ENCODE assay signal across 9 mouse cellular contexts in the genomic region with DNA sequence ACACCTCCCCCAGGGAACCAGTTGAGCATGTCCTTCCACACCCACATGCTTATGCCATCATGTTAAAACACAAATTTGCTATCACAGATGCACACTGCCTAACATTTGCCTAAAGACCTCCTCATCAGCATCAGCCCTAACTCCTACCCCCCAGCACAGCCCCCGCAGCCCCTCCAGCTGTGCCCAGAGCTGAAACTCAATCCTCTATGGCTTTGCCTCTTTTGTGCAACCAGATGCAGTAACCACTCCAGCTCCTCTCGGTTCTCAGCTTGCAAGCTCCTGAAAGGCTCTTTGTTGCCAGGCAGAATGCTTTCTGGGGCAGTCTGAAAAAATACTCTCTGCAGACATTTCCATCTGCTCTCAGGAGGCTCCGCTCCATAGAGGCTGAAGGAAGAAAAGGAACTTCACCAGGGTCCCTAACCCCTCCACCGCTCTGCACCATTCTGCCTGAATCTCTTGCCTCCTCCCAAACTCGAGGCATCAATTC.
DNase-seq lines count a peak whose midpoint lies in the region; ATAC-seq and TF ChIP-seq lines count a peak whose summit lies in the region.
"Had no signal": no experiment of that assay in that cellular context is flagged by ENCODE, and none has a peak within 500 bp of the region (broad histone marks: within the 10 kb centered on the region; RNA-seq: fewer than 3 reads in every experiment).

No protein-coding gene starts in this region.

- H3K27ac ChIP-seq in forebrain, embryonic 16.5 days (ENCODE audit: low read length): peak overlapping the region; percentile 76
- peak overlapping the region; percentile 84 for H3K27ac ChIP-seq in left cerebral cortex, adult 2 months
- H3K27ac ChIP-seq in neural tube, embryonic 15.5 days (replicated peaks): peak overlapping the region; percentile 80
- H3K27ac ChIP-seq in heart, embryonic 11.5 days (ENCODE audit: low read depth, low read length): no peak overlapping the region

- no peak overlapping the region for H3K4me3 ChIP-seq in forebrain, embryonic 16.5 days (replicated peaks; ENCODE audit: low read length)
- no peak overlapping the region for H3K4me3 ChIP-seq in left cerebral cortex, adult 2 months
- no peak overlapping the region for H3K4me3 ChIP-seq in neural tube, embryonic 15.5 days (replicated peaks)
- H3K4me3 ChIP-seq in heart, embryonic 11.5 days (ENCODE audit: low read depth, low read length): no peak overlapping the region

- TF ChIP-seq CTCF in left cerebral cortex, adult 2 months (IDR thresholded peaks at IDR 0.05): no peak

- WGBS in forebrain, embryonic 16.5 days: 8% methylated on average over 5 of the region's 5 CpGs
- 11% methylated on average over 5 of the region's 5 CpGs for WGBS in neural tube, embryonic 15.5 days
- WGBS in heart, embryonic 11.5 days (ENCODE audit: insufficient replicate concordance): 47% methylated on average over 5 of the region's 5 CpGs

- H3K4me2 ChIP-seq in forebrain, embryonic 16.5 days (ENCODE audit: low read length): 0 out of 2 replicates have a peak overlapping the region, but pooled peaks have one; percentile 4
- H3K4me2 ChIP-seq in neural tube, embryonic 15.5 days: peak overlapping the region; percentile 21
- no peak overlapping the region for H3K4me2 ChIP-seq in heart, embryonic 11.5 days

- no peaks in the 10 kb centered on the region for H3K9me3 ChIP-seq in forebrain, embryonic 16.5 days (ENCODE audit: control insufficient read depth, low read length)
- no peaks in the 10 kb centered on the region for H3K9me3 ChIP-seq in neural tube, embryonic 15.5 days (replicated peaks)
- no peaks in the 10 kb centered on the region for H3K9me3 ChIP-seq in heart, embryonic 11.5 days (replicated peaks; ENCODE audit: control insufficient read depth, low read length)

- peak; percentile 76 for ATAC-seq in forebrain, embryonic 16.5 days
- ATAC-seq in neural tube, embryonic 15.5 days (ENCODE audit: low FRiP score): peak; percentile 49
- no peak for ATAC-seq in monocyte, adult 5-6 weeks (replicated peaks; ENCODE audit: insufficient number of reproducible peaks, low FRiP score, low TSS enrichment, poor library complexity, severe bottlenecking)
- ATAC-seq in heart, embryonic 11.5 days (replicated peaks; ENCODE audit: insufficient number of reproducible peaks, low FRiP score, low TSS enrichment): no peak

- H3K27me3 ChIP-seq in forebrain, embryonic 16.5 days (replicated peaks; ENCODE audit: control insufficient read depth, insufficient read depth, low read length): no peaks in the 10 kb centered on the region
- no peaks in the 10 kb centered on the region for H3K27me3 ChIP-seq in neural tube, embryonic 15.5 days (replicated peaks)
- H3K27me3 ChIP-seq in heart, embryonic 11.5 days (ENCODE audit: control insufficient read depth, insufficient read depth, low read length): peaks cover 6% of the 10 kb centered on the region

- peak; percentile 54 for DNase-seq in cerebellum, postnatal 25 days
- no peak for DNase-seq in cerebellum, adult 8-10 months
- DNase-seq in left cerebral cortex, adult 2 months (ENCODE audit: extremely low spot score in 1 of 2, low spot score in 2 of 2): peak; percentile 55 to 63
- DNase-seq in spleen, postnatal 36 days (ENCODE audit: low spot score in 2 of 2): no peak
- DNase-seq: adrenal gland, postnatal 14 days had no signal

- H3K4me1 ChIP-seq in forebrain, embryonic 16.5 days (replicated peaks; ENCODE audit: control insufficient read depth, insufficient read depth, low read length): peaks cover 44% of the 10 kb centered on the region
- peaks cover 53% of the 10 kb centered on the region for H3K4me1 ChIP-seq in neural tube, embryonic 15.5 days
- no peaks in the 10 kb centered on the region for H3K4me1 ChIP-seq in heart, embryonic 11.5 days (ENCODE audit: control insufficient read depth, insufficient read depth, low read length)

- peak overlapping the region; percentile 23; the same call in 1 of the 2 replicates for H3K9ac ChIP-seq in forebrain, embryonic 16.5 days (replicated peaks; ENCODE audit: low read depth, low read length)
- H3K9ac ChIP-seq in neural tube, embryonic 15.5 days (replicated peaks): no peak overlapping the region
- H3K9ac ChIP-seq in heart, embryonic 11.5 days (ENCODE audit: low read depth, low read length): no peak overlapping the region

- no peaks in the 10 kb centered on the region for H3K36me3 ChIP-seq in forebrain, embryonic 16.5 days (ENCODE audit: control insufficient read depth, insufficient read depth)
- H3K36me3 ChIP-seq in neural tube, embryonic 15.5 days: no peaks in the 10 kb centered on the region
- H3K36me3 ChIP-seq in heart, embryonic 11.5 days (ENCODE audit: control insufficient read depth, insufficient read depth, low read length): no peaks in the 10 kb centered on the region

- intact Hi-C loops in left cerebral cortex, adult 2 months (cut with DNase I): loop anchor here (2.0 to 5.0 kb wide), 4 partner anchors 45 to 153 kb away; partner anchors contain the start of gene Srgap3

Comparison
In these comparisons a context has a peak if more than half of its experiments do, and no peak if none do; other contexts are left out.
1. DNase-seq: peak in cerebellum, postnatal 25 days (2 of 2) and left cerebral cortex, adult 2 months (2 of 2); none in cerebellum, adult 8-10 months (single experiment) and spleen, postnatal 36 days (0 of 2).
2. ATAC-seq: peak in forebrain, embryonic 16.5 days (single experiment) and neural tube, embryonic 15.5 days (single experiment); none in monocyte, adult 5-6 weeks (single experiment) and heart, embryonic 11.5 days (single experiment).